Mouse (Mus musculus) brain, adult 10 weeks (tissue): Measurements from ENCODE around the gene Sprr2i. TPM values are rescaled to one million over a fixed set of nuclear protein-coding genes. Genes with fewer than 3 reads are reported as not detected.

Source experiments
- polyA plus RNA-seq: library from polyadenylated mRNA; stranded (reverse); fragments of 350-450 nt; fragmentation: Illumina TruSeq; extraction: RNeasy Lipid Tissue Mini Kit (QIAGEN cat#74804); gene quantifications from one replicate; pipeline ENCODE4 v1.2.3, GENCODE M21; 2015; ENCODE audit warnings: low read depth, low replicate concordance

Sprr2i gene
- polyA plus RNA-seq = not detected

GRCm38 (mm10) chr3:92407691-92408090 lies at the start of gene Sprr2i:
Gene Sprr2i (plus strand): TSS chr3:92407991.

GRCm38 (mm10) chr3:92364887-92365286 lies 42.9 kb upstream of the Sprr2i start, which contains the start of gene Sprr2f:
Gene Sprr2f (plus strand): TSS chr3:92365187.

GRCm38 (mm10) chr3:92385385-92385784 lies 22.4 kb upstream of the Sprr2i start, which contains the start of gene Sprr2h:
Gene Sprr2h (plus strand): TSS chr3:92385685.

GRCm38 (mm10) chr3:92417782-92418181 lies 10.0 kb downstream of the Sprr2i start, which contains the start of gene Sprr2j-ps:
Gene Sprr2j-ps (plus strand): TSS chr3:92418082.

GRCm38 (mm10) chr3:92429323-92429722 lies 21.5 kb downstream of the Sprr2i start, which contains the start of gene Gm9774:
Gene Gm9774 (minus strand): TSS chr3:92429423.

GRCm38 (mm10) chr3:92432282-92432681 lies 24.5 kb downstream of the Sprr2i start, which contains the start of gene Sprr2k:
Gene Sprr2k (plus strand): TSS chr3:92432582.

GRCm38 (mm10) chr3:92438689-92439088 lies 30.9 kb downstream of the Sprr2i start, which contains the start of gene Sprr1b:
Gene Sprr1b (minus strand): TSS chr3:92438789.

GRCm38 (mm10) chr3:92458620-92459019 lies 50.8 kb downstream of the Sprr2i start, which contains the start of gene Sprr3:
Gene Sprr3 (minus strand): TSS chr3:92458720.

Other genes with a start within 250 kb of the Sprr2i start
- gene Sprr2a1, start 192.2 kb upstream of the Sprr2i start, polyA plus RNA-seq = not detected
- not detected for gene Sprr2a2, start 192.1 kb upstream of the Sprr2i start, polyA plus RNA-seq
- not detected for gene Sprr2a3, start 122.6 kb upstream of the Sprr2i start, polyA plus RNA-seq
- not detected for gene Sprr2b, start 91.4 kb upstream of the Sprr2i start, polyA plus RNA-seq
- not detected for gene Sprr2d, start 68.9 kb upstream of the Sprr2i start, polyA plus RNA-seq
- not detected for gene Sprr2e, start 55.8 kb upstream of the Sprr2i start, polyA plus RNA-seq
- gene Sprr2f, start 42.8 kb upstream of the Sprr2i start, polyA plus RNA-seq = not detected
- not detected for gene Sprr2h, start 22.3 kb upstream of the Sprr2i start, polyA plus RNA-seq
- not detected for gene Sprr2j-ps, start 10.1 kb downstream of the Sprr2i start, polyA plus RNA-seq
- 4.1 TPM for gene Gm9774, start 21.4 kb downstream of the Sprr2i start, polyA plus RNA-seq
- gene Sprr2k, start 24.6 kb downstream of the Sprr2i start, polyA plus RNA-seq = not detected
- not detected for gene Sprr1b, start 30.8 kb downstream of the Sprr2i start, polyA plus RNA-seq
- gene Sprr3, start 50.7 kb downstream of the Sprr2i start, polyA plus RNA-seq = not detected
- gene Sprr1a, start 77.9 kb downstream of the Sprr2i start, polyA plus RNA-seq = not detected
- not detected for gene Sprr4, start 92.5 kb downstream of the Sprr2i start, polyA plus RNA-seq
- not detected for gene 2310046K23Rik, start 126.5 kb downstream of the Sprr2i start, polyA plus RNA-seq
- gene Ivl, start 165.7 kb downstream of the Sprr2i start, polyA plus RNA-seq = not detected
- gene Smcp, start 181.0 kb downstream of the Sprr2i start, polyA plus RNA-seq = not detected
- not detected for gene 2210017I01Rik, start 199.5 kb downstream of the Sprr2i start, polyA plus RNA-seq
- not detected for gene Lce6a, start 213.7 kb downstream of the Sprr2i start, polyA plus RNA-seq
- gene Lce1a1, start 240.3 kb downstream of the Sprr2i start, polyA plus RNA-seq = not detected
- not detected for gene Lce1b, start 248.9 kb downstream of the Sprr2i start, polyA plus RNA-seq